Mouse (Mus musculus): ENCODE measurements at regions not wholly inside any gene's neighbourhood (a gene's known extent, or its start where the extent isn't known, plus 50 kb on each side); places are given as distances from the start of the nearest gene placed in this dataset.

DNA sequence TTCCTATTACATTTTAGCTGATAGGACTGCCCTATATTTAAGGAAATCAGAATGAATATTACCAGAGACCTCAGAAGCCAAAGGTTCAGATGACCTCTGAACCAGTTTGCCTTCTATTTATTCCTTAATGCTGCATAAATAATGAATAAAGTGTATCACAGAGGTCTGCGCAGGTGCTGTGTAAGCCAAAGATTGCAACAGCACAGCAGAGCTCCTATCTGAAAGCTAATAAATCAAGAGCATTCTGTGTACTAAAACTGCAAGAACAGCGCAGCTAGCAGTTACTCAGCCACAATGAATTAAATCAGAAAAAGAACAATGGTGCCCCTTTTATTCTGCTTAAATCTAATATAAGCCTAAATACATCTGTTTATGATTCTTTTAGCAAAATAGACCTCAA lies 1208.5 kb downstream of the Rapgef2 start:
- intact Hi-C loops (cut with DNase I) = no loop called here
- DNase-seq (ENCODE audit: low spot score in 2 of 2) = no peak

GRCm38 (mm10) chr3:78077275-78077674 lies 1209.0 kb downstream of the Rapgef2 start:
- intact Hi-C loops (cut with DNase I) = no loop called here
- DNase-seq (ENCODE audit: low spot score in 2 of 2) = no peak

GRCm38 (mm10) chr3:78073040-78073439 lies 1213.3 kb downstream of the Rapgef2 start:
- no peak for DNase-seq (ENCODE audit: low spot score in 2 of 2)
- intact Hi-C loops (cut with DNase I) = no loop called here

DNA sequence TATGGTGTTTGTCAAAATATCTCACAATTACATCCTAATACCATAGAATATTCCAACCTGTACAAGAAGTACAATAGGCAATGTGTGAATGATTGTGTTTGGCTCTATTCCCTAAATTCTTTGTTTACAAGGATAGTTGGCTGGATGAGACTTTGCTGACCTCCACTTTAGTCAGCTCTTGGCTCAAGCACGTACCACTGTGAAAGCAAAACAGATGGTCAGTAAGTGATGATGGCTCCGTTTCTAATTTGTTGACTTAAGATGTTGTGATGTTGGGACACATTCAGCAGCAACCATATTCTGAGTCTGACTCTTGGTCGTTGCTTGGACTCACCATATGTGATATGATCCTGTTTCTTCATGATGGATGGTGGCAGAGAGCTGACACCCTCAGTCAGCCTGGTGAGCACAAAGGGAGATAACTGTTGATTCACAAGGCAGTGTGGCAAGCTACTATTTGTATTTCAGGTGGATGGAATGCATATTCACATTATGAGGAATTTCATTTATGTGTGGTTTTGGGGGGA lies 1219.1 kb downstream of the Rapgef2 start:
- no peak for DNase-seq (ENCODE audit: low spot score in 2 of 2)
- intact Hi-C loops (cut with DNase I) = no loop called here

DNA sequence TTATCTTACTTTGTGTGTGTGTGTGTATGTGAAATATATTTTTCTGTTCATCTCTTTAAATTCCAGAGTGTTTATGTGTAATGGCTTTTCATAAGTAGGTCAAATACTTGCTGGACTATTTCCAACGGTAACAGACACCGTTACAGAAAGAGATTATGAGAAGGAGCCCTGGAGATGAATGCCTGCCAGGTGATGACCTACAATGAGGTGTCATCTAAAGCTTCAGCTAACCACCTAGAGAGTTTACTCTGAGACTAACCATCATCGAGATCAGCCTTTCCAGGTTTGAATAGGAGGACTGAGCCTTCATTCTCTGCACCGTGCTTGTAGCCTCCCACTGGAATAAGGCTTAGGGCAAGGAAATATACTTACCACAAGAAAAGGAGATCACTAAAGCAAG lies 1220.0 kb downstream of the Rapgef2 start:
- no peak for DNase-seq (ENCODE audit: low spot score in 2 of 2)
- intact Hi-C loops (cut with DNase I) = no loop called here

GRCm38 (mm10) chr3:78062549-78062948 lies 1223.8 kb downstream of the Rapgef2 start:
- intact Hi-C loops (cut with DNase I) = no loop called here
- DNase-seq (ENCODE audit: low spot score in 2 of 2) = no peak

DNA sequence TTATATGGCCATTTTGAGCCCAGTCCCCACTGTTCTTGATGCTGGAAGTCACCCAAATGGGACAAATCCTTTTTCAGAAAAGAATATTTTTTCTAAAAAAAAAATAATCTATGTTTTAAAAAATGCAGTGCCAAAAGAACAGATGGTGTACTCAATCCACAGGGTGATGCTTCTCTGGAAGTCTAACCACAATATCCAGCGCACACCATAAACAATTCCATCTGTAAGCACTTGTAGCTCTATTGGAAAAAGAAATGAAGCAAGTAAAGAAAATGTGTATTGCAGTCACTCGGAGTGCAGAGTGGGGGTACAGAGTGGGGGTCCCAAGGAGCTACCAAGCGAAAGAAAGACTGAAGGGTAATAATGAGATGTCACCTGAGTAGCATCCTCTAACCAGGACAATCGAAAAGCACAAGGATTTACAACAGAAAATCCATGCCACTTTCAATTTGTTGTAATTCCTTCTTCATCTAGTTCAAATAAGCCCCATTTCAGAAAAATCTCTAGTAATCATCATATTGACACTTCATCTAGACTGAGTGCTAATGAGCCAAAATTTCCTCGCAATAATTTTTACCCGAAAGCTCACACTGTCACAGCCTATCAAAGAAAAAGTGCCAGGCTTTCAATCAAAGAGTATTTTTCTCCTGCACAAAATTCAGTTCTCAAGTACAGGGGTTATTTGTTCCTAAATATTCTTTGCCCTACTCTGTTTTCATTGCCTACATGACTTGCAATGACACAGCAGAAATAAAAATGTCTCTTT lies 1226.3 kb downstream of the Rapgef2 start:
- peak in 1 of 2 experiments; percentile 8 for DNase-seq (ENCODE audit: low spot score in 2 of 2)
- intact Hi-C loops (cut with DNase I) = no loop called here

Data from left cerebral cortex, postnatal 36 days (tissue).